Mouse (Mus musculus) ES-E14 (cell line): ENCODE measurements at regions not wholly inside any gene's neighbourhood (a gene's known extent, or its start where the extent isn't known, plus 50 kb on each side); places are given as distances from the start of the nearest gene placed in this dataset.

Experiments used
- DNase-seq: peaks from one replicate; pipeline ENCODE4 v3.0.0-alpha.2; 2013; ENCODE audit warnings: low read depth, low spot score
- H3K27ac ChIP-seq: 2 replicates; pipeline ENCODE4 v1.5.1; 2012; ENCODE audit warnings: low read depth, mild to moderate bottlenecking, low read length, moderate library complexity, mixed read lengths; ENCODE audit not compliant: poor library complexity, insufficient read depth, severe bottlenecking
- H3K36me3 ChIP-seq: 2 replicates; pipeline ENCODE4 v1.6.1; 2012; ENCODE audit warnings: mild to moderate bottlenecking, low read length, moderate library complexity, mixed read lengths; ENCODE audit not compliant: control insufficient read depth, poor library complexity, insufficient read depth, severe bottlenecking
- H3K4me1 ChIP-seq, 2 experiments: fragments of 150-350 bp in 1 of 2; sonication (generic) in 1 of 2; 2 replicates each; pipeline ENCODE4 v1.6.1; 2012; ENCODE audit warnings: low read length in 2 of 2, mild to moderate bottlenecking in 1 of 2, mixed read lengths in 1 of 2; ENCODE audit not compliant: control insufficient read depth in 2 of 2, insufficient read depth in 2 of 2, poor library complexity in 1 of 2
- H3K4me3 ChIP-seq, 2 experiments: fragments of 150-350 bp in 1 of 2; sonication (generic) in 1 of 2; 2 replicates each; pipeline ENCODE4 v1.5.1; 2012; ENCODE audit warnings: low read length in 2 of 2, low read depth in 1 of 2, mild to moderate bottlenecking in 1 of 2, mixed read lengths in 1 of 2; ENCODE audit not compliant: insufficient read depth in 1 of 2, poor library complexity in 1 of 2, severe bottlenecking in 1 of 2
- H3K9ac ChIP-seq: 2 replicates; pipeline ENCODE4 v1.6.1; 2012; ENCODE audit warnings: low read depth, mild to moderate bottlenecking, low read length, mixed read lengths; ENCODE audit not compliant: poor library complexity, insufficient read depth, severe bottlenecking
- H3K9me3 ChIP-seq: fragments of 150-350 bp; sonication (generic); 2 replicates; pipeline ENCODE4 v1.6.1; 2012; ENCODE audit warnings: low read depth, mild to moderate bottlenecking, low read length; ENCODE audit not compliant: control insufficient read depth, insufficient read depth
- CHD2 ChIP-seq: IDR thresholded peaks from 2 replicates; pipeline ENCODE4 v1.6.1; 2014; ENCODE audit warnings: mild to moderate bottlenecking, low read depth, low read length, inconsistent platforms
- HCFC1 ChIP-seq: IDR thresholded peaks from 2 replicates; pipeline ENCODE4 v1.6.1; 2012; ENCODE audit warnings: low read length, inconsistent platforms, borderline replicate concordance; ENCODE audit not compliant: insufficient read depth
- MAFK ChIP-seq: IDR thresholded peaks from 2 replicates; pipeline ENCODE4 v1.6.1; 2014; ENCODE audit warnings: mild to moderate bottlenecking, low read depth, low read length, inconsistent platforms; ENCODE audit not compliant: insufficient read depth
- ZC3H11A ChIP-seq: IDR thresholded peaks from 2 replicates; pipeline ENCODE4 v1.6.1; 2012; ENCODE audit warnings: low read depth, mild to moderate bottlenecking, inconsistent platforms, low read length, borderline replicate concordance
- ZNF384 ChIP-seq: IDR thresholded peaks from 2 replicates; pipeline ENCODE4 v1.6.1; 2012; ENCODE audit warnings: low read depth, low read length, inconsistent platforms
- in situ Hi-C, 2 experiments: fragments of 600-800 bp; cut with MboI; formaldehyde crosslinking; loops; one replicate each; pipeline ENCODE4 v1.15.1; 2025; ENCODE audit warnings: low sequenced_read_pairs in 2 of 2, inconsistent platforms in 1 of 2; ENCODE audit not compliant: unreplicated experiment in 2 of 2

GRCm38 (mm10) chr16:51881127-51881526 is 149.9 kb upstream of the Cblb start:
- in situ Hi-C loops: no loop called here
- DNase-seq: no peak
- H3K4me3 ChIP-seq: no peak overlapping the region
- H3K36me3 ChIP-seq: no peaks in the 10 kb centered on the region
- H3K4me1 ChIP-seq: no peaks in the 10 kb centered on the region
- no peak overlapping the region for H3K9ac ChIP-seq
- TF ChIP-seq MAFK (no peak), CHD2 (no peak), HCFC1 (no peak), ZNF384 (no peak), ZC3H11A (no peak)
- H3K9me3 ChIP-seq: no peaks in the 10 kb centered on the region
- no peak overlapping the region for H3K27ac ChIP-seq

GRCm38 (mm10) chr16:51883813-51884212 is 147.2 kb upstream of the Cblb start:
- Histone ChIP-seq H3K9me3 (no peaks in the 10 kb centered on the region), H3K36me3 (no peaks in the 10 kb centered on the region), H3K4me3 (no peak overlapping the region), H3K4me1 (no peaks in the 10 kb centered on the region), H3K27ac (no peak overlapping the region), H3K9ac (no peak overlapping the region)
- in situ Hi-C loops: no loop called here
- TF ChIP-seq CHD2: no peak
- TF ChIP-seq HCFC1: no peak
- no peak for TF ChIP-seq ZC3H11A
- TF ChIP-seq ZNF384: no peak
- no peak for TF ChIP-seq MAFK
- DNase-seq: no peak

DNA sequence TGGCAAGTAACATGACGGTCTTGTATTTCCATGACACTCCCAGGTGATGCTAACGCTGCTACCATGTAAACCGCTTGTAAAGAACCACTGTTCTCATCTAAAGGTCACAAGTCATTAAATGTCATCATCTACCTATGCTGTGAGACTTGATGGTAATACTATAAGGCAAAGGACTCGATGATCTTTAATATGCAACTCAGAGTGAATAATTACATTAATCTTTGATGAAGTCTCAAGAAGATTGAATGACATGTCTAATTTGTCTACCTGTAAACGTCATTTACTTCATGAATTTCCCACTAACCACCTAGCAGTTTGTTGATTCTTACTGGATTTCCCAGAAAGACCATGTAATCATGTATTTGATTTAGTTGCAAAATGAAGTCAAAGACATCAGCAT is 143.5 kb upstream of the Cblb start:
- Histone ChIP-seq H3K36me3 (no peaks in the 10 kb centered on the region), H3K9ac (no peak overlapping the region), H3K27ac (no peak overlapping the region), H3K4me1 (no peaks in the 10 kb centered on the region), H3K4me3 (no peak overlapping the region), H3K9me3 (no peaks in the 10 kb centered on the region)
- no peak for DNase-seq
- TF ChIP-seq CHD2 (no peak), MAFK (no peak)
- in situ Hi-C loops: no loop called here

GRCm38 (mm10) chr16:51905588-51905987 is 125.4 kb upstream of the Cblb start:
- Histone ChIP-seq H3K27ac (no peak overlapping the region), H3K9me3 (no peaks in the 10 kb centered on the region), H3K4me1 (no peaks in the 10 kb centered on the region), H3K4me3 (no peak overlapping the region), H3K9ac (no peak overlapping the region), H3K36me3 (no peaks in the 10 kb centered on the region)
- in situ Hi-C loops: no loop called here
- no peak for DNase-seq
- no peak for TF ChIP-seq HCFC1
- no peak for TF ChIP-seq ZNF384
- TF ChIP-seq MAFK: no peak
- TF ChIP-seq CHD2: no peak
- no peak for TF ChIP-seq ZC3H11A

GRCm38 (mm10) chr16:51906686-51907085 is 124.3 kb upstream of the Cblb start:
- in situ Hi-C loops: no loop called here
- H3K9ac ChIP-seq: no peak overlapping the region
- no peaks in the 10 kb centered on the region for H3K9me3 ChIP-seq
- no peak for DNase-seq
- TF ChIP-seq HCFC1 (no peak), ZNF384 (no peak), CHD2 (no peak), ZC3H11A (no peak), MAFK (no peak)
- H3K4me3 ChIP-seq: no peak overlapping the region
- H3K4me1 ChIP-seq: no peaks in the 10 kb centered on the region
- H3K27ac ChIP-seq: no peak overlapping the region
- no peaks in the 10 kb centered on the region for H3K36me3 ChIP-seq
